Mouse (Mus musculus): ENCODE data around the gene Nrgn. TPM values are rescaled to one million over a fixed set of nuclear protein-coding genes. Genes with fewer than 3 reads are reported as not detected.

Gene Nrgn
- polyA plus RNA-seq, 1 experiment from 2014 or later: 3.8 TPM

- ATAC-seq (ENCODE audit: insufficient number of reproducible peaks, insufficient read depth, low FRiP score, low read depth): no peak
- peaks cover 13 to 20% of the 10 kb centered on the region in 2 experiments for H3K4me1 ChIP-seq (ENCODE audit: control insufficient read depth in 2 of 2, insufficient read depth in 2 of 2, low read length in 2 of 2)
- H3K9me3 ChIP-seq (ENCODE audit: control insufficient read depth, low read length): no peaks in the 10 kb centered on the region
- H3K27ac ChIP-seq (replicated peaks in 1 of 2; ENCODE audit: control insufficient read depth in 1 of 2, insufficient read depth in 1 of 2, low read depth in 2 of 2, low read length in 2 of 2): no peak overlapping the region
- H3K9ac ChIP-seq (ENCODE audit: low read length): 0 out of 2 replicates have a peak overlapping the region, but pooled peaks have one; percentile 11
- no peaks in the 10 kb centered on the region for H3K36me3 ChIP-seq (ENCODE audit: control insufficient read depth, insufficient read depth, low read length)
- H3K4me2 ChIP-seq (ENCODE audit: low read length): peak overlapping the region; percentile 58
- H3K4me3 ChIP-seq (ENCODE audit: control insufficient read depth in 1 of 2, insufficient read depth in 1 of 2, low read depth in 1 of 2, low read length in 2 of 2): peak overlapping the region in 1 of 2 experiments; percentile 9; a peak in 2 of 4 replicates
- WGBS: 23% methylated on average over 15 of the region's 15 CpGs
- no peaks in the 10 kb centered on the region for H3K27me3 ChIP-seq (ENCODE audit: control insufficient read depth, insufficient read depth, low read length)
Observed at GRCm38 (mm10) chr9:37567892-37568604, 15.3 kb upstream of the Nrgn start.

GRCm38 (mm10) chr9:37567454-37567853 is 14.8 kb upstream of the Nrgn start:
- H3K36me3 ChIP-seq (ENCODE audit: control insufficient read depth, insufficient read depth, low read length): no peaks in the 10 kb centered on the region
- H3K4me2 ChIP-seq (ENCODE audit: low read length): peak overlapping the region; percentile 58
- no peak for ATAC-seq (ENCODE audit: insufficient number of reproducible peaks, insufficient read depth, low FRiP score, low read depth)
- no peak overlapping the region for H3K9ac ChIP-seq (ENCODE audit: low read length)
- no peak overlapping the region for H3K4me3 ChIP-seq (ENCODE audit: control insufficient read depth in 1 of 2, insufficient read depth in 1 of 2, low read depth in 1 of 2, low read length in 2 of 2)
- H3K27ac ChIP-seq (replicated peaks in 1 of 2; ENCODE audit: control insufficient read depth in 1 of 2, insufficient read depth in 1 of 2, low read depth in 2 of 2, low read length in 2 of 2): no peak overlapping the region
- 54% methylated on average over 5 of the region's 5 CpGs for WGBS
- H3K9me3 ChIP-seq (ENCODE audit: control insufficient read depth, low read length): no peaks in the 10 kb centered on the region
- peaks cover 11 to 20% of the 10 kb centered on the region in 2 experiments for H3K4me1 ChIP-seq (ENCODE audit: control insufficient read depth in 2 of 2, insufficient read depth in 2 of 2, low read length in 2 of 2)
- H3K27me3 ChIP-seq (ENCODE audit: control insufficient read depth, insufficient read depth, low read length): no peaks in the 10 kb centered on the region

GRCm38 (mm10) chr9:37567019-37567418 is 14.3 kb upstream of the Nrgn start:
- Histone ChIP-seq H3K27me3 (ENCODE audit: control insufficient read depth, insufficient read depth, low read length) (no peaks in the 10 kb centered on the region), H3K9ac (ENCODE audit: low read length) (no peak overlapping the region), H3K4me2 (ENCODE audit: low read length) (no peak overlapping the region), H3K36me3 (ENCODE audit: control insufficient read depth, insufficient read depth, low read length) (no peaks in the 10 kb centered on the region), H3K9me3 (ENCODE audit: control insufficient read depth, low read length) (no peaks in the 10 kb centered on the region), H3K27ac (replicated peaks in 1 of 2; ENCODE audit: control insufficient read depth in 1 of 2, insufficient read depth in 1 of 2, low read depth in 2 of 2, low read length in 2 of 2) (no peak overlapping the region), H3K4me3 (ENCODE audit: control insufficient read depth in 1 of 2, insufficient read depth in 1 of 2, low read depth in 1 of 2, low read length in 2 of 2) (no peak overlapping the region), H3K4me1 (ENCODE audit: control insufficient read depth in 2 of 2, insufficient read depth in 2 of 2, low read length in 2 of 2) (peaks cover 11 to 17% of the 10 kb centered on the region in 2 experiments)
- WGBS: 83% methylated on average over 2 of the region's 2 CpGs
- no peak for ATAC-seq (ENCODE audit: insufficient number of reproducible peaks, insufficient read depth, low FRiP score, low read depth)

GRCm38 (mm10) chr9:37563805-37564204 is 11.1 kb upstream of the Nrgn start:
- no peak overlapping the region for H3K4me2 ChIP-seq (ENCODE audit: low read length)
- no peak overlapping the region for H3K9ac ChIP-seq (ENCODE audit: low read length)
- no peaks in the 10 kb centered on the region for H3K9me3 ChIP-seq (ENCODE audit: control insufficient read depth, low read length)
- H3K27ac ChIP-seq (replicated peaks in 1 of 2; ENCODE audit: control insufficient read depth in 1 of 2, insufficient read depth in 1 of 2, low read depth in 2 of 2, low read length in 2 of 2): no peak overlapping the region
- no peaks in the 10 kb centered on the region for H3K36me3 ChIP-seq (ENCODE audit: control insufficient read depth, insufficient read depth, low read length)
- no peak overlapping the region for H3K4me3 ChIP-seq (ENCODE audit: control insufficient read depth in 1 of 2, insufficient read depth in 1 of 2, low read depth in 1 of 2, low read length in 2 of 2)
- H3K27me3 ChIP-seq (ENCODE audit: control insufficient read depth, insufficient read depth, low read length): no peaks in the 10 kb centered on the region
- ATAC-seq (ENCODE audit: insufficient number of reproducible peaks, insufficient read depth, low FRiP score, low read depth): no peak
- H3K4me1 ChIP-seq (ENCODE audit: control insufficient read depth in 2 of 2, insufficient read depth in 2 of 2, low read length in 2 of 2): peaks cover 11 to 13% of the 10 kb centered on the region in 2 experiments
- WGBS: 37% methylated on average over 1 of the region's 1 CpGs

GRCm38 (mm10) chr9:37560617-37561016 is 7.9 kb upstream of the Nrgn start:
- Histone ChIP-seq H3K4me1 (ENCODE audit: control insufficient read depth in 2 of 2, insufficient read depth in 2 of 2, low read length in 2 of 2) (no peaks in the 10 kb centered on the region), H3K9me3 (ENCODE audit: control insufficient read depth, low read length) (no peaks in the 10 kb centered on the region), H3K9ac (ENCODE audit: low read length) (no peak overlapping the region), H3K27ac (replicated peaks in 1 of 2; ENCODE audit: control insufficient read depth in 1 of 2, insufficient read depth in 1 of 2, low read depth in 2 of 2, low read length in 2 of 2) (no peak overlapping the region), H3K4me3 (ENCODE audit: control insufficient read depth in 1 of 2, insufficient read depth in 1 of 2, low read depth in 1 of 2, low read length in 2 of 2) (no peak overlapping the region), H3K4me2 (ENCODE audit: low read length) (no peak overlapping the region), H3K27me3 (ENCODE audit: control insufficient read depth, insufficient read depth, low read length) (no peaks in the 10 kb centered on the region), H3K36me3 (ENCODE audit: control insufficient read depth, insufficient read depth, low read length) (no peaks in the 10 kb centered on the region)
- 86% methylated on average over 2 of the region's 2 CpGs for WGBS
- no peak for ATAC-seq (ENCODE audit: insufficient number of reproducible peaks, insufficient read depth, low FRiP score, low read depth)

GRCm38 (mm10) chr9:37556366-37556765 is 3.7 kb upstream of the Nrgn start:
- peaks cover 10 to 18% of the 10 kb centered on the region in 2 experiments; a peak in 3 of 4 replicates for H3K4me1 ChIP-seq (ENCODE audit: control insufficient read depth in 2 of 2, insufficient read depth in 2 of 2, low read length in 2 of 2)
- WGBS: 78% methylated on average over 3 of the region's 3 CpGs
- H3K4me2 ChIP-seq (ENCODE audit: low read length): no peak overlapping the region
- H3K27me3 ChIP-seq (ENCODE audit: control insufficient read depth, insufficient read depth, low read length): peaks cover 31% of the 10 kb centered on the region
- H3K4me3 ChIP-seq (ENCODE audit: control insufficient read depth in 1 of 2, insufficient read depth in 1 of 2, low read depth in 1 of 2, low read length in 2 of 2): no peak overlapping the region
- no peak for ATAC-seq (ENCODE audit: insufficient number of reproducible peaks, insufficient read depth, low FRiP score, low read depth)
- no peaks in the 10 kb centered on the region for H3K9me3 ChIP-seq (ENCODE audit: control insufficient read depth, low read length)
- no peak overlapping the region for H3K9ac ChIP-seq (ENCODE audit: low read length)
- H3K27ac ChIP-seq (replicated peaks in 1 of 2; ENCODE audit: control insufficient read depth in 1 of 2, insufficient read depth in 1 of 2, low read depth in 2 of 2, low read length in 2 of 2): no peak overlapping the region
- no peaks in the 10 kb centered on the region for H3K36me3 ChIP-seq (ENCODE audit: control insufficient read depth, insufficient read depth, low read length)

- Histone ChIP-seq H3K9me3 (ENCODE audit: control insufficient read depth, low read length) (no peaks in the 10 kb centered on the region), H3K4me1 (ENCODE audit: control insufficient read depth in 2 of 2, insufficient read depth in 2 of 2, low read length in 2 of 2) (peaks cover 10 to 18% of the 10 kb centered on the region in 2 experiments; a peak in 3 of 4 replicates), H3K36me3 (ENCODE audit: control insufficient read depth, insufficient read depth, low read length) (no peaks in the 10 kb centered on the region), H3K27me3 (ENCODE audit: control insufficient read depth, insufficient read depth, low read length) (peaks cover 44% of the 10 kb centered on the region), H3K9ac (ENCODE audit: low read length) (no peak within 1 kb of the TSS), H3K27ac (replicated peaks in 1 of 2; ENCODE audit: control insufficient read depth in 1 of 2, insufficient read depth in 1 of 2, low read depth in 2 of 2, low read length in 2 of 2) (no peak within 1 kb of the TSS), H3K4me2 (ENCODE audit: low read length) (no peak within 1 kb of the TSS), H3K4me3 (ENCODE audit: control insufficient read depth in 1 of 2, insufficient read depth in 1 of 2, low read depth in 1 of 2, low read length in 2 of 2) (no peak within 1 kb of the TSS)
- WGBS: 25% methylated on average over 7 of the region's 7 CpGs
- ATAC-seq (ENCODE audit: insufficient number of reproducible peaks, insufficient read depth, low FRiP score, low read depth): no peak
Observed at GRCm38 (mm10) chr9:37554838-37555748, 2.4 kb upstream of the Nrgn start, which contains the start of gene Siae. Gene Siae (plus strand): TSS chr9:37555698.

Measured in heart, embryonic 14.5 days (tissue).